Mouse (Mus musculus) liver, embryonic 14.5 days (tissue): Measurements from ENCODE around the gene Dscam. TPM values are rescaled to one million over a fixed set of nuclear protein-coding genes. Genes with fewer than 3 reads are reported as not detected.

Experiments used
- ATAC-seq: fragments of 200-750 bp; cut with Nextera tagmentation; 2 replicates; pipeline ENCODE4 v1.8.0; 2017; ENCODE audit warnings: moderate number of reproducible peaks, mild to moderate bottlenecking, moderate library complexity; ENCODE audit not compliant: insufficient read depth
- DNase-seq, 3 experiments: peaks; one replicate each; pipeline ENCODE4 v3.0.0-alpha.2; 2012 to 2013; ENCODE audit warnings: low read depth in 3 of 3, low spot score in 3 of 3
- H3K27ac ChIP-seq: fragments of 300-500 bp; sonication (generic); 2 replicates; pipeline ENCODE4 v1.5.1; 2014; ENCODE audit warnings: moderate library complexity, mild to moderate bottlenecking, control low read depth, inconsistent platforms
- H3K27me3 ChIP-seq: fragments of 300-500 bp; sonication (generic); 2 replicates; pipeline ENCODE4 v1.6.1; 2014; ENCODE audit warnings: mild to moderate bottlenecking, low read length, moderate library complexity; ENCODE audit not compliant: control insufficient read depth, insufficient read depth
- H3K36me3 ChIP-seq: fragments of 300-500 bp; sonication (generic); replicated peaks from 2 replicates; pipeline ENCODE4 v1.6.1; 2014; ENCODE audit warnings: low read depth; ENCODE audit not compliant: control insufficient read depth, insufficient read depth
- H3K4me1 ChIP-seq, 2 experiments: fragments of 200-500 bp in 1 of 2; fragments of 300-500 bp in 1 of 2; sonication (generic) in 1 of 2; replicated peaks; 2 replicates each; pipeline ENCODE4 v1.6.1; 2012 to 2014; ENCODE audit warnings: antibody characterized with exemption in 1 of 2, inconsistent platforms in 1 of 2, low read length in 1 of 2; ENCODE audit not compliant: control insufficient read depth in 2 of 2, insufficient read depth in 2 of 2
- H3K4me2 ChIP-seq: fragments of 300-500 bp; sonication (generic); 2 replicates; pipeline ENCODE4 v1.6.1; 2014; ENCODE audit warnings: low read depth, mild to moderate bottlenecking, control low read depth, moderate library complexity
- H3K4me3 ChIP-seq, 2 experiments: fragments of 200-500 bp in 1 of 2; fragments of 300-500 bp in 1 of 2; sonication (generic) in 1 of 2; 2 replicates each; pipeline ENCODE4 v1.5.1; 2012 to 2014; ENCODE audit warnings: low read depth in 2 of 2, low read length in 2 of 2, mild to moderate bottlenecking in 2 of 2, control low read depth in 1 of 2, inconsistent platforms in 1 of 2, moderate library complexity in 1 of 2; ENCODE audit not compliant: insufficient read depth in 1 of 2
- H3K9ac ChIP-seq: fragments of 300-500 bp; sonication (generic); replicated peaks from 2 replicates; pipeline ENCODE4 v1.6.1; 2014; ENCODE audit warnings: mild to moderate bottlenecking, control low read depth, moderate library complexity
- H3K9me3 ChIP-seq: fragments of 300-500 bp; sonication (generic); 2 replicates; pipeline ENCODE4 v1.6.1; 2016; ENCODE audit warnings: low read length, mixed read lengths; ENCODE audit not compliant: control insufficient read depth
- CTCF ChIP-seq: IDR thresholded peaks from 2 replicates; pipeline ENCODE4 v1.5.1; 2016; ENCODE audit warnings: antibody characterized with exemption, low read depth, control low read depth
- EP300 ChIP-seq: IDR thresholded peaks from 2 replicates; pipeline ENCODE4 v1.6.1; 2016; ENCODE audit warnings: antibody characterized with exemption, low read depth
- WGBS: fragments of 180-500 bp; shearing (Covaris S2); extraction: QIAGEN DNeasy Blood & Tissue Kit; methylation state at CpG from one replicate; pipeline ENCODE4 v1.1.7; 2014; ENCODE audit not compliant: insufficient replicate concordance; 5-methylcytosine and 5-hydroxymethylcytosine counted together
- polyA plus RNA-seq, 2 experiments: library from polyadenylated mRNA; depleted of rRNA in 1 of 2; stranded (reverse) in 1 of 2; unstranded in 1 of 2; fragments of >200 nt; fragmentation: Nextera tagmentation in 1 of 2; extraction: Ambion mirVana in 1 of 2; gene quantifications; 2 replicates each; pipeline versions ENCODE4 v1.2.1 to v1.2.3; 2012 to 2014

The Dscam gene
- polyA plus RNA-seq, 2 experiments = not detected

DNA sequence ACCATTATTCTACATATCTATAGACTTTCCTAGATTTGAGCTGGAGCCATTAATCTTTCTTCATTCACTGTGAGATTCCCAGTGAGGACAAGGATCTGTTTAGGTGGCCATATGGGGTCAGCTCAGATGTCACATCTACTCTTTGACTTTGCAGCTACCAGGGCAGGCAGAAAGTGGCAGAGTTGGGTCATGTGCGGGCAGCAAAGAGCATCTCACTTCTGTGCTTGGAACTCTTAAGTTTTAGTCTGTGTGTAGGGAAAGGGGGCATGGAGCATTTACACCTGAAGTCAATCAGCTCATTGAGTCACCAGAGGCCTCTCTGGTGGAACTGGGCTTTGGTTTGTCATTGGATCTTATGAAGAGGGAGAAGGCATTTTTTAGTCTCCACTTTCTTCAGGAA, 612.2 kb downstream of the Dscam start:
- WGBS = 64% methylated on average over 1 of the region's 1 CpGs

DNA sequence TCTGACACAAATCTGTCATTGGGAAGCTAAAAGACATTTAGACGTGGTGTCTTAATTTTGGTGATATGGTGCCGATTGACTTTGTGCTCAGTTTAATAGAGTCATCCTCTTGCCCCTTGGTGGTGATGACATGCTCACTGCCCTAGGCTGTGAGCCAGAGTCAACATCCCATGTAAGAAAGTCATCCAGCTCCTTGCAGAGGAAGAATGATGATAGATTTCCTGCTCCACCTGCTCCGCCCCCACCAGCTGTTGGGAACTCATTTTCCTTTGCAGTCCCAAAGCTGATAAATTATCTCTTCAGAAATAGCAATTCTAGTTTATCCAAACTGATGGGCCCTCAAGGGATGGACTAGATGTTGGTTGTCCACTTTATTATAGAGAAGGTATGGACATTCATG, 613.9 kb downstream of the Dscam start:
- ATAC-seq (no peak), DNase-seq (no peak)
- no peaks in the 10 kb centered on the region for H3K36me3 ChIP-seq
- H3K4me3 ChIP-seq = no peak overlapping the region
- H3K9ac ChIP-seq = no peak overlapping the region
- no peak overlapping the region for H3K4me2 ChIP-seq
- 58% methylated on average over 3 of the region's 3 CpGs for WGBS
- TF ChIP-seq CTCF (no peak), EP300 (no peak)
- H3K27me3 ChIP-seq = no peaks in the 10 kb centered on the region
- H3K9me3 ChIP-seq = no peaks in the 10 kb centered on the region
- H3K4me1 ChIP-seq = no peaks in the 10 kb centered on the region
- H3K27ac ChIP-seq = no peak overlapping the region

More for the DNA sequence above, 612.2 kb downstream of the Dscam start:
- no peak overlapping the region for H3K27ac ChIP-seq
- no peak for DNase-seq
- no peak overlapping the region for H3K4me3 ChIP-seq
- ATAC-seq = no peak
- no peak overlapping the region for H3K4me2 ChIP-seq
- no peaks in the 10 kb centered on the region for H3K4me1 ChIP-seq
- TF ChIP-seq CTCF (no peak), EP300 (no peak)
- H3K9ac ChIP-seq = no peak overlapping the region
- H3K9me3 ChIP-seq = no peaks in the 10 kb centered on the region
- H3K36me3 ChIP-seq = no peaks in the 10 kb centered on the region
- H3K27me3 ChIP-seq = no peaks in the 10 kb centered on the region

DNA sequence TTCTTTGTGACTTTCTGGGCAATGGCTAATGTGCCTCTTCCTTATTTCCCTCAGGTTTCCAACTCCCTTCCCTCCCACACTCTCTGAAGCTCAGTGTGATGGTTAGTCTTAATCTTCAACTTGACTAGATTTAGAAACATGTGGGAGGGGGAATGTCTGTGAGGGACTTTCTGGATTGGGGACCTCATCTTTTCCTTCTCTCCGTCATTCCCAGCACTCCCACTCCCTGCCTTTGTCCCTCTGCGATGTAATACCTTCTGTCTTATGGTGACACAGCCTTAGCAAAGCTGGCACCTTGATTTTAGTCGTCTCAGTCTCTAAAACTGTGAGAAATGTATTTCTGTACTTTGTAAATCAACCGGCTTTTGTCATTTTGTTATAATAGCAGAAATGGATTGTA, 615.1 kb downstream of the Dscam start:
- Histone ChIP-seq H3K4me3 (no peak overlapping the region), H3K27me3 (no peaks in the 10 kb centered on the region), H3K4me2 (no peak overlapping the region), H3K9me3 (no peaks in the 10 kb centered on the region), H3K4me1 (no peaks in the 10 kb centered on the region), H3K9ac (no peak overlapping the region), H3K27ac (no peak overlapping the region), H3K36me3 (no peaks in the 10 kb centered on the region)
- DNase-seq (no peak), ATAC-seq (no peak)
- WGBS = 41% methylated on average over 4 of the region's 4 CpGs
- TF ChIP-seq EP300 = no peak
- TF ChIP-seq CTCF = no peak

DNA sequence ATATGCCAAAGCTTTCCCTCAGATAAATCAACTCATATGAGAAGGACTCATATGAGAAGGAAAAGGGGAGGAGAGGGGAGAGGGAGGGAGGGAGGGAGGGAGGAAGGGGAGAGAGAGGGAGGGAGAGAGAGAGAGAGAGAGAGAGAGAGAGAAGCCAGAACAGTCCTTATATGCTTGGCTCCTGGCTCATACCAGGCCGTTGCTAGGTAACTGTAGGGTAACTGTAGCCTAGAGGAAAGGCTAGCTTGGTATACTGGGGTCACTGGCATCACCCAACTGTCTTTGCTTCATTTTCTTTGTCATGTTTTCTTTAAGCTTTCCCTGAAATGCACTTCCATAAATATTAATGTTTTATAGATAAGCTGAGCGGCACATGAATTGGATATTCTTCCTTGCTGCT, 617.9 kb downstream of the Dscam start:
- Histone ChIP-seq H3K36me3 (no peaks in the 10 kb centered on the region), H3K4me3 (no peak overlapping the region), H3K27me3 (no peaks in the 10 kb centered on the region), H3K9me3 (no peaks in the 10 kb centered on the region), H3K4me2 (no peak overlapping the region), H3K9ac (no peak overlapping the region), H3K27ac (no peak overlapping the region), H3K4me1 (no peaks in the 10 kb centered on the region)
- 46% methylated on average over 2 of the region's 2 CpGs for WGBS
- DNase-seq (no peak), ATAC-seq (no peak)
- TF ChIP-seq CTCF = no peak
- no peak for TF ChIP-seq EP300

DNA sequence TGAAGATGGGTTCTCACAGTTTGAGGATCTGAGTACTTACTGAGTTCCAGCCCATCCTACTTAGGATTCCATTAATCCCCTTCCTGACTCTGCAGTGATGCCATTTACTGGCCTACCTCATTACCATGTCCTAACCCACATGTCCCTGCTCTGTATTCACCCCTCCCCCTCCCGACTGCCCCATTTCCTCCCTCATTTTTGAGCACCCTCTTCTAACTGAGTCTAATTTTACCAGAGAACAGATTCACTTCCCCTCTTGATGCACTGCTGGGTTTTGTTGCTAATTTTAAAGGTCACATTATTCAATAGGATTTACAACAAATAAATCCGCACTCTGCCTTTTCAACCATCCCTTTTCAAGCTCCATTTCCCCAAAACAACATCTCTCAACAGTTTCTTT, 629.5 kb downstream of the Dscam start:
- TF ChIP-seq CTCF = no peak
- TF ChIP-seq EP300 = no peak
- Histone ChIP-seq H3K27me3 (no peaks in the 10 kb centered on the region), H3K27ac (no peak overlapping the region), H3K36me3 (no peaks in the 10 kb centered on the region), H3K4me2 (no peak overlapping the region), H3K9me3 (no peaks in the 10 kb centered on the region), H3K4me1 (no peaks in the 10 kb centered on the region), H3K9ac (no peak overlapping the region), H3K4me3 (no peak overlapping the region)
- no peak for ATAC-seq
- DNase-seq = no peak
- 44% methylated on average over 2 of the region's 2 CpGs for WGBS

Other genes starting within 250 kb of the Dscam start
- 0.26 and 0.57 TPM in 2 replicates for gene Bace2, start 186.0 kb upstream of the Dscam start, polyA plus RNA-seq (2012; rRNA removed)
- 3.4 and 6.3 TPM in 2 replicates for gene Bace2, start 186.0 kb upstream of the Dscam start, polyA plus RNA-seq (2014; fragmentation: Nextera tagmentation; extraction: Ambion mirVana)